Mouse (Mus musculus) limb, embryonic 15.5 days (tissue): ENCODE results near the gene Anapc15-ps. TPM values are rescaled to one million over a fixed set of nuclear protein-coding genes. Genes with fewer than 3 reads are reported as not detected.

Experiments
- ATAC-seq: fragments of 200-750 bp; cut with Nextera tagmentation; 2 replicates; pipeline ENCODE4 v1.8.0; 2017; ENCODE audit warnings: low read depth, moderate TSS enrichment; ENCODE audit not compliant: insufficient number of reproducible peaks, low FRiP score, low TSS enrichment
- H3K27ac ChIP-seq: fragments of 300-500 bp; sonication (generic); 2 replicates; pipeline ENCODE4 v1.5.1; 2015; ENCODE audit warnings: moderate library complexity, mild to moderate bottlenecking, inconsistent platforms
- H3K27me3 ChIP-seq: fragments of 300-500 bp; sonication (generic); 2 replicates; pipeline ENCODE4 v1.6.1; 2015; ENCODE audit warnings: inconsistent platforms
- H3K36me3 ChIP-seq: fragments of 300-500 bp; sonication (generic); 2 replicates; pipeline ENCODE4 v1.6.1; 2015; ENCODE audit warnings: inconsistent platforms
- H3K4me1 ChIP-seq: fragments of 300-500 bp; sonication (generic); 2 replicates; pipeline ENCODE4 v1.6.1; 2015; ENCODE audit warnings: inconsistent platforms
- H3K4me2 ChIP-seq: fragments of 300-500 bp; sonication (generic); 2 replicates; pipeline ENCODE4 v1.6.1; 2015; ENCODE audit warnings: mild to moderate bottlenecking, inconsistent platforms
- H3K4me3 ChIP-seq: fragments of 300-500 bp; sonication (generic); 2 replicates; pipeline ENCODE4 v1.5.1; 2015; ENCODE audit warnings: mild to moderate bottlenecking, inconsistent platforms
- H3K9ac ChIP-seq: fragments of 300-500 bp; sonication (generic); 2 replicates; pipeline ENCODE4 v1.6.1; 2015; ENCODE audit warnings: inconsistent platforms
- H3K9me3 ChIP-seq: fragments of 300-500 bp; sonication (generic); 2 replicates; pipeline ENCODE4 v1.6.1; 2016; ENCODE audit warnings: inconsistent platforms
- WGBS: fragments of 180-500 bp; shearing (Covaris S2); methylation state at CpG from one replicate; pipeline ENCODE4 v1.1.7; 2015; 5-methylcytosine and 5-hydroxymethylcytosine counted together
- polyA plus RNA-seq: library from polyadenylated mRNA; unstranded; fragments of >200 nt; fragmentation: Nextera tagmentation; extraction: Ambion mirVana; gene quantifications from 2 replicates; pipeline ENCODE4 v1.2.1, GENCODE M21; 2015

Gene Anapc15-ps
- not detected in 2 replicates for polyA plus RNA-seq

DNA sequence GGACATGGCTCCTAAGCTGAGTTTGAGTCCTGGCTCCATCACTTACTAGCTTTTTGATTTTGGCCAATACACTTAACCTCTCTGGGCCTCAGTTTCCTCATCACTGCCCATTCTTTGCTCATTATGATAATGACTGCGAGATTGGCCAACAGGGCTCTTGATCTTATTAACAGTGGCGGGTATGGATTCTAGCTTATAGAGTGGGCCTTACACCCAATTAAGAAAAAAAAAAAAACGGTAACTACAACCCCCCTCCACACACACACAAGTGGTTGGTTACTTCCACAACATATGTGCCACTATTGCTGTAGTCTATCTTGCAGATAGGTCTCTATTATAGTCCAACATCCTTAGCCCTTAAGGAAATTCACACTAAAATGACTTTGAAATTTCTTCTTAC, at the start of gene Anapc15-ps:
TSS of gene Anapc15-ps (minus strand) at position 101 of the 400 bp plus-strand sequence.
- Histone ChIP-seq H3K4me3 (no peak within 1 kb of the TSS), H3K27ac (no peak within 1 kb of the TSS), H3K9ac (no peak within 1 kb of the TSS), H3K36me3 (no peaks in the 10 kb centered on the region), H3K27me3 (no peaks in the 10 kb centered on the region), H3K4me1 (peaks cover 14% of the 10 kb centered on the region), H3K9me3 (no peaks in the 10 kb centered on the region), H3K4me2 (no peak within 1 kb of the TSS)
- ATAC-seq = no peak
- WGBS = 87% methylated on average over 3 of the region's 3 CpGs

DNA sequence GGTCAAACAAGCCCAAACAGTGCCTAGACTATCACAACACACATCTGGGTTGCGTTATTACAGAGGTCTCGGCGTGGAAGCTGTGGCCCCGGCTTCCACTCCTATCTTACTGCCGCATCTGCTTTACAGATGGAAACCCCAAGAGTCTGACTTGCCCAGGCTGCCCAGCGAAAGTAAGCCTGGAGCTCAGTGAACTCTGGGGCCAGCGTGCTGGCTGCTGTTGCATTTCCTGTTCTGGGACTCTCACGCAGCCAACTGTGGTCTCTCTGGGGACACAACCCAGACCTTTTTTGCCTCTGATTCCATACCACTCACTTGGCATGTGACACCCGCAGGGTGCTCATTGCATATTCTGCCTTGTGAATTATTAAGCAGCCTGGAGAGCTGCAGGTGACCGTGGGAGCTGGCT, 49.0 kb upstream of the Anapc15-ps start:
- Histone ChIP-seq H3K27me3 (no peaks in the 10 kb centered on the region), H3K27ac (no peak overlapping the region), H3K4me2 (no peak overlapping the region), H3K9ac (no peak overlapping the region), H3K4me1 (peaks cover 19% of the 10 kb centered on the region), H3K36me3 (no peaks in the 10 kb centered on the region), H3K9me3 (no peaks in the 10 kb centered on the region; the same call in 1 of the 2 replicates), H3K4me3 (no peak overlapping the region)
- 45% methylated on average over 10 of the region's 10 CpGs for WGBS
- no peak for ATAC-seq

DNA sequence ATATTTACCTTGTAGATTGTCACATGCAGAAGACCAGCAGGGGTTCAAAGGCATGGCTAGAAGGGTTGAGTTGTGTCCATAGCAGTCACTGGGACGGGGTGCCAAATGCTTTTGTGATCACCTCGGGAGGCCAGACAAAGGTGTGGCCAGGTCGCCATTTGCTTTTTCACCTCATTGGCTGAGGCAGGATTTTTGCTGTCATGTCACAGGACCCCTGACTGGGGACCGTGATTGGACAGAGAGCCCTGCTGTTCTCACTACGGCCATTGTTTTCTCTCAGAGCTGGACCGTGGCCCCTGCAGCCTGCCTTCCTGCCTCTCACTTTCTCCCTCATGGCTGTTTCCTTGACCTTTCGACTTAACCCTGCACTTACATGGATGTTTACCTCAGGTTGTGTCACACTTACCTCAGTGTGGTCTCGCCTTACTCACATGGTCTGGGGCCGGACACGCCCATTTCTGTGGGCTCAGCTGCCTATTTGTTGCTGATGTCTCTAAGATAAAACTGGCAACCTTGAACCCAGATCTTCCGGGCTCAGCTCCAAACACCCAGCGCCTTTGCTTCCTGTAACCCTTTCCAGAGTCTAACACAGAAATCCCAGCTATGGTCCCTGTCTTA, 47.0 kb upstream of the Anapc15-ps start:
- Histone ChIP-seq H3K4me2 (no peak overlapping the region), H3K4me1 (peaks cover 11% of the 10 kb centered on the region), H3K27ac (no peak overlapping the region), H3K36me3 (no peaks in the 10 kb centered on the region), H3K27me3 (no peaks in the 10 kb centered on the region), H3K9ac (no peak overlapping the region), H3K4me3 (no peak overlapping the region), H3K9me3 (no peaks in the 10 kb centered on the region; the same call in 1 of the 2 replicates)
- 76% methylated on average over 12 of the region's 12 CpGs for WGBS
- no peak for ATAC-seq

DNA sequence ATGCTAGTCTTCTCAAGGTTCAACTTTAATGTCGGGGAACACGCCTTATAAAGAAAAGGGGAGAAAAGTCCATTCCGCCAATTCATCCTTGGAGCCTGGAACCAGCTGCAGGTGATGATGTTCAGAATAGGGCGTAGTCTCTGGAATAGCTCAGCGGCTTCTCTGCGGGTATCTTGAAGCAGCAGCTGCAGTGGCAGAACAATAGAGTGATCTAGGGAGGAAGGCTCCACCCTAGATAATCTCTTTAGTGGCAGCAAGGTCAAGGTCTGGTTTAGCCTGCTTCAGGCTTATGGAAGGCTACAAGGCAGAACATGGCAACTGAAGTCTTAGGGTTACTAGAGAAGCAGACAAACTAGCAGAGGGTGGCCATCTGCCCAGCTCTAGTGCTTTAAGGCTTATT, 46.2 kb upstream of the Anapc15-ps start:
- Histone ChIP-seq H3K4me1 (peaks cover 6% of the 10 kb centered on the region; the same call in 1 of the 2 replicates), H3K9me3 (no peaks in the 10 kb centered on the region; the same call in 1 of the 2 replicates), H3K27me3 (no peaks in the 10 kb centered on the region), H3K36me3 (no peaks in the 10 kb centered on the region), H3K27ac (no peak overlapping the region), H3K9ac (no peak overlapping the region), H3K4me3 (no peak overlapping the region), H3K4me2 (no peak overlapping the region)
- WGBS = 95% methylated on average over 6 of the region's 6 CpGs
- no peak for ATAC-seq

DNA sequence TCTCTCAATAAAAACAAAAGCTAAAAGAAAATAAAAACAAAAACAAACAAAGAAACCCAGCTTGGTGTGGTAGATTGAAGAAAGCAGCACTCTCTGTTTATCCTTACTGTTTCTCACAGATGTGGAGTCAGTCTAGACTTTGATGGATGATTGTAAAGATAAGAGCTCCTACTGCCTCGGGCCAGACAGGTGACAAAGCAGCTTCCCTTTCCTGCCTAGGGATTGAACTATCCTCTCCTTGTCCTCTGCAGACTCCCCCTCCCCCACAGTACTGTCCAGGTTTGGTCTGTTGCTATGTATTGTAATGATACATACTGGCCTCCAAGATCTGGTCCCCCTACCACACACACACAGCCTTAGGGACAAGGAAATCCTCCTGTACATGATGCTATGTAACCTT, 45.5 kb upstream of the Anapc15-ps start:
- Histone ChIP-seq H3K9me3 (no peaks in the 10 kb centered on the region; the same call in 1 of the 2 replicates), H3K9ac (no peak overlapping the region), H3K27me3 (no peaks in the 10 kb centered on the region), H3K36me3 (no peaks in the 10 kb centered on the region), H3K4me3 (no peak overlapping the region), H3K4me1 (peaks cover 6% of the 10 kb centered on the region; the same call in 1 of the 2 replicates), H3K27ac (no peak overlapping the region), H3K4me2 (no peak overlapping the region)
- 23% methylated on average over 1 of the region's 1 CpGs for WGBS
- no peak for ATAC-seq

DNA sequence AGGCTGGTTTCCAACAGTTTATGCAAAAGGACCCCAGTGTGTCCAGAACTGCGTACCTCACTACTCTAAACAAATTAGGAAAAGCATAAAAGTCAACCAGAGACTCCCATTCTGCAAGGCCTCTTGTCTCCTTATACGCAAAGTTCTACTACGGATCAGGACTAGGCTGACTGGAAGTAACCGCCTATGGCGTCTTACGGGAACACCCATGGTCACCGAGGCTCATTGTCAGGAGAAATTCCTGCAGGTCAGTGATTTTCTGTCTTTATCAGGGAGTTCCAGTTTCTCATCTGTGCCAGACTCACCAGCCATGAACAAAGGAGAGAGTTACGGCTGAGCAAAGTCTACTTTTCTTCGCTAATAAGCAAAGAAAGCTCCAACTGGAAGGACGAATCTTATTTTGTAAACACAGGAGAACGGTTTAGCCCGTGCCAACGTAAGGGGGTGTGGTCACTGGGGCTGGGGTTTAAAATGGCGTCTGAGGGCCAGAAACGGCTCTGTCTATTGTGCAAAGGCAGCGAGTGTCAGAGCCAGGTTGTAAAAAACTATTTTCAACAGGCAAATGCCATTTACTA, 43.9 kb upstream of the Anapc15-ps start:
- 82% methylated on average over 16 of the region's 16 CpGs for WGBS

DNA sequence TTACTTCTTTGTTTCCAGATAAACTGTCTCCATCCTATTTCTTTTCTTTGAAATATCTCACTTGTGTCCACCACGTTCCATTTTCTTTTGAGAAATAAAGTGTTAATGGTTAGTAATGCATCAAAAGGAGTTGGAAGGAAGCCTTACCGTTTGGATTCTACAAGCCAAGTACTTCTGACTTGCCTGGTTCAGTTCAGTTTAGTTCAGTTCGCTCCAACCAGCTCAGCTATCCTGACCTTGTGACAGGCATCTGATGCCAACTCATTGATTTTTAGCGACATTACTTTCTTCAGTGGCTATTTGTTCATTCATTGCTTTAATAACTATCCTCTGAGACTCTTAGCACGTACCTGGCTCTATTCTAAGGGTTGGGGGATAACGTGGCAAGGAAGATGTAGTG, 42.4 kb upstream of the Anapc15-ps start:
- no peak for ATAC-seq
- no peak overlapping the region for H3K4me2 ChIP-seq
- WGBS = 44% methylated on average over 6 of the region's 6 CpGs
- no peaks in the 10 kb centered on the region for H3K27me3 ChIP-seq
- H3K4me1 ChIP-seq = peaks cover 18% of the 10 kb centered on the region
- H3K9ac ChIP-seq = no peak overlapping the region
- no peaks in the 10 kb centered on the region for H3K9me3 ChIP-seq
- no peaks in the 10 kb centered on the region for H3K36me3 ChIP-seq
- H3K4me3 ChIP-seq = no peak overlapping the region
- no peak overlapping the region for H3K27ac ChIP-seq

More for the DNA sequence above, 43.9 kb upstream of the Anapc15-ps start:
- no peak overlapping the region for H3K27ac ChIP-seq
- no peak overlapping the region for H3K4me2 ChIP-seq
- no peaks in the 10 kb centered on the region for H3K9me3 ChIP-seq
- no peaks in the 10 kb centered on the region for H3K36me3 ChIP-seq
- peaks cover 9% of the 10 kb centered on the region for H3K4me1 ChIP-seq
- no peak for ATAC-seq
- H3K9ac ChIP-seq = no peak overlapping the region
- H3K27me3 ChIP-seq = no peaks in the 10 kb centered on the region
- no peak overlapping the region for H3K4me3 ChIP-seq

DNA sequence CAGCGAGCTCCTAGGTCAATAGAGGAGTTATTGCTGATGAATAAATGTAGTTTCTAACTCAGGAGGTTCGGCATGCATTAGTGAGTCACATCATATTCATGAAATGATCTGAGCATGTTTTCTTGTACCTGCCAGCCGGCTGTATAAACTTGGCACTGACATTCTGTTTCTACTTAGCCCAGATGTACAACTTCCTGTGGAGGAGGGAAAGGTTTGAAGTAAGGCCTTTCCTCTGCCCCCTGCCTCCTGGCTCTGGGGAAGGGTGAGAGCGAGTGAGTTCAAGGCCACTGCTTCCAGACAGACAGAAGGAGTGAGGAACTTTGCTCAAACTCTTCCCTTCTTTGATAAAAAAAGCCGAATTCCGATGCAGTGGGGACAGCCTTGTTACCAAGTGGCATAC, 39.0 kb upstream of the Anapc15-ps start:
- Histone ChIP-seq H3K27ac (peak overlapping the region; percentile 57; the same call in 1 of the 2 replicates), H3K4me3 (no peak overlapping the region), H3K9ac (no peak overlapping the region), H3K4me1 (peaks cover 38% of the 10 kb centered on the region), H3K9me3 (no peaks in the 10 kb centered on the region), H3K4me2 (no peak overlapping the region), H3K36me3 (no peaks in the 10 kb centered on the region), H3K27me3 (no peaks in the 10 kb centered on the region)
- ATAC-seq = no peak
- WGBS = 34% methylated on average over 6 of the region's 6 CpGs

DNA sequence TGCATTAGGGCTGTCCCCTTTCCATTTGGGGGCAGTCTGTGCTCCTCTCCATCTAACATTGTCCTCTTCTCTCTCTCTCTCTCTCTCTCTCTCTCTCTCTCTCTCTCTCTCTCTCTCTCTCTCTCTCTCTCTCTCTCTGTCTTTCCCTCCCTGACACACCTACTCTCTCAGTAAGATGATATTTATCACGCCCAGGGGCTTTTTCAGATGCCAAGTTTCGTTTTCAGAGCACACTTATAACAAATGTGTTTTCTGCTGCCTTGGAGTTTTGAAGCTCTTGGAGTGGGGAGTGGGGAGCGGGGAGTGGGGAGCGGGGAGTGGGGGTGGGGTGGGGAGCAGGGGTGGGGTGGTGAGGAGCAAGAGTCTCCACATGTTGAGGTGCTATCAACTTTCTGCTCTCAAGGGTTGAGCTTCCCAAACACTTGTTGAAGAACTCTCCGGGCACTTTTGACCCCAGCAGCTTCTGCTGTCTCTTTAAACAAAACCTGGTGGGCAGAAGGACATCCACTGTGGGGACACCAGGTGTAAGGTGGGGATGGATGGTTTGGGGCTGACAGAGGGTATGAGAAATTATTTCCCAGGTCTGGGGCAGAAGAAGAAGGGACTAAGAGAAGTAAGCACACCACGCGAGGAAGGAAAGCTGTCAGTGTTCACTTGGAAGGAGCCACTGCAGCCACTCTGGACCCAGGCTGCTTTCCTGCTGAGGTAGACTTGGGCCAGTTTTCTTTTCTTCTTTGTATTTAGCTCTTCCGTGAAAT, 36.8 kb upstream of the Anapc15-ps start:
- H3K9ac ChIP-seq = no peak overlapping the region
- H3K27ac ChIP-seq = peak overlapping the region; percentile 65; the same call in 1 of the 2 replicates
- H3K36me3 ChIP-seq = no peaks in the 10 kb centered on the region
- peaks cover 33% of the 10 kb centered on the region for H3K4me1 ChIP-seq
- no peak overlapping the region for H3K4me3 ChIP-seq
- no peak overlapping the region for H3K4me2 ChIP-seq
- no peaks in the 10 kb centered on the region for H3K9me3 ChIP-seq
- WGBS = 42% methylated on average over 8 of the region's 8 CpGs
- ATAC-seq = no peak
- H3K27me3 ChIP-seq = no peaks in the 10 kb centered on the region

DNA sequence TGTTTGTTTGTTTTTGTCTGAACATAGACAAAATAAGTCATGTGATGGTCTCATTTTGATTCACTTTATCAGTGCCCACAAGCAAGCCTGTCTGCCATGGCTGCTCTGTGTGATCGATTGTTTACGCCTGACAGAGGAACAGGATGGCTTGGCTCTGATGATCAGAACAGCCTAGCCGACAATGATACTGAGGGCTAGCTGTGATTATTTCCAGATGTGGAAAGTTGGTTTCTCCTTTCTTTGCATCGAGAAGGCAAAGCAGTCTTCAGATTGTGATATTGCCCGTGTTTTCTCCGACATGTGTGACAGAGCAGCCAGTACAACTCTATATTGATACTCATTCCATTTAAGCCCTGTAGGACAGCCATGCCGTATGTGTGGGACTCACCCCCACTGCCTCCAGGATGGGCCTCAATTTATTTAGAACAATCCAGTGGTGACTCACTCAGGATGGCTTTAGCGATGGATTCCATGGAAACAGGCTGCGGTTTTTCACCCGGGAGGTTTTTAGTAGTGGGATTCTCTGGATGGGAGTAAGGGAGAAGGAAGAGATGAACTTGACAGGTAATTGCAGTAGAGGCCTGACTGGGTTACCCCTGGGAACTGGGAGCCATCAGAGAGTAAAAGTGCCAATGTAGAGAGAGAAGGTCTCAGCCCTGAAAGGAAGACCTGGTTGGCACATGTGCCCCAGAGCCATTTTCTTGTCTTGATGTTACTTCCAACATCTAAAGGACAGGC, 36.1 kb upstream of the Anapc15-ps start:
- ATAC-seq = no peak
- no peak overlapping the region for H3K4me2 ChIP-seq
- WGBS = 32% methylated on average over 10 of the region's 10 CpGs
- H3K4me1 ChIP-seq = peaks cover 33% of the 10 kb centered on the region
- no peak overlapping the region for H3K4me3 ChIP-seq
- no peaks in the 10 kb centered on the region for H3K9me3 ChIP-seq
- H3K36me3 ChIP-seq = no peaks in the 10 kb centered on the region
- H3K9ac ChIP-seq = no peak overlapping the region
- H3K27me3 ChIP-seq = no peaks in the 10 kb centered on the region
- H3K27ac ChIP-seq = peak overlapping the region; percentile 65

DNA sequence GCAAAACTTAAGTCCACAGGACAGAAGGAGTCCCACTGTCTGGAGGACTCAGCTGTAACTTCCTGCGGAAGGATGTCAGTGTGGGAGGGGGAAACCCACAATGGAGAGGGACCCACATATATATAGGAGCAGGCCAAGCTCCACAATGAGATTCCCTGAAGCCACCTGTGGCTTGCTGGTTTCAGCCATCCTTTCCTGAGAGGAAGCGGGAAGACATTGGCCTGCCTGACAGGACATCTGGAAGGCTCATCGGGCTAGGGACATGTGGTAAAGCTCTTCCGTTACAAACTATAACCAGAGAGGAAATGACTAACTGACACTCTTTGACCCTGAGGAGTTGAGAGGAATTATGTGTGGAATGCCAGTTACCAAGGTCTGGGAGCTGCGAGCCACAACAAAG, 34.8 kb upstream of the Anapc15-ps start:
- WGBS = 40% methylated on average over 5 of the region's 5 CpGs
- H3K4me2 ChIP-seq = no peak overlapping the region
- no peak overlapping the region for H3K4me3 ChIP-seq
- H3K4me1 ChIP-seq = peaks cover 33% of the 10 kb centered on the region
- H3K36me3 ChIP-seq = no peaks in the 10 kb centered on the region
- H3K9me3 ChIP-seq = no peaks in the 10 kb centered on the region
- no peaks in the 10 kb centered on the region for H3K27me3 ChIP-seq
- 0 out of 2 replicates have a peak overlapping the region, but pooled peaks have one; percentile 65 for H3K27ac ChIP-seq
- H3K9ac ChIP-seq = no peak overlapping the region
- peak; percentile 52; the same call in 1 of the 2 replicates for ATAC-seq
